Mouse (Mus musculus) midbrain, embryonic 16.5 days (tissue): ENCODE measurements around the gene Sned1. TPM values are rescaled to one million over a fixed set of nuclear protein-coding genes. Genes with fewer than 3 reads are reported as not detected.

Experiments used
- ATAC-seq: fragments of 200-750 bp; cut with Nextera tagmentation; 2 replicates; pipeline ENCODE4 v1.8.0; 2017; ENCODE audit warnings: moderate TSS enrichment
- H3K27ac ChIP-seq: fragments of 300-500 bp; sonication (generic); 2 replicates; pipeline ENCODE4 v1.5.1; 2014; ENCODE audit warnings: mild to moderate bottlenecking, low read length, mixed read lengths
- H3K27me3 ChIP-seq: fragments of 300-500 bp; sonication (generic); 2 replicates; pipeline ENCODE4 v1.6.1; 2014; ENCODE audit warnings: low read depth, low read length, mixed read lengths; ENCODE audit not compliant: control insufficient read depth, insufficient read depth
- H3K36me3 ChIP-seq: fragments of 300-500 bp; sonication (generic); 2 replicates; pipeline ENCODE4 v1.6.1; 2014; ENCODE audit warnings: mild to moderate bottlenecking, low read length, moderate library complexity, mixed read lengths; ENCODE audit not compliant: control insufficient read depth, insufficient read depth
- H3K4me1 ChIP-seq: fragments of 300-500 bp; sonication (generic); 2 replicates; pipeline ENCODE4 v1.6.1; 2014; ENCODE audit warnings: mild to moderate bottlenecking, low read length, mixed read lengths; ENCODE audit not compliant: control insufficient read depth, insufficient read depth
- H3K4me2 ChIP-seq: fragments of 300-500 bp; sonication (generic); 2 replicates; pipeline ENCODE4 v1.6.1; 2014; ENCODE audit warnings: mild to moderate bottlenecking, low read length, mixed read lengths
- H3K4me3 ChIP-seq: fragments of 300-500 bp; sonication (generic); 2 replicates; pipeline ENCODE4 v1.5.1; 2014; ENCODE audit warnings: low read depth, mild to moderate bottlenecking, low read length, moderate library complexity, mixed read lengths
- H3K9ac ChIP-seq: fragments of 300-500 bp; sonication (generic); 2 replicates; pipeline ENCODE4 v1.6.1; 2014; ENCODE audit warnings: low read depth, low read length, mixed read lengths
- H3K9me3 ChIP-seq: fragments of 300-500 bp; sonication (generic); replicated peaks from 2 replicates; pipeline ENCODE4 v1.6.1; 2014; ENCODE audit warnings: mild to moderate bottlenecking, low read length, mixed read lengths; ENCODE audit not compliant: control insufficient read depth, poor library complexity, severe bottlenecking
- WGBS: fragments of 180-500 bp; shearing (Covaris S2); extraction: QIAGEN DNeasy Blood & Tissue Kit; methylation state at CpG from one replicate; pipeline ENCODE4 v1.1.7; 2014; 5-methylcytosine and 5-hydroxymethylcytosine counted together
- polyA plus RNA-seq: library from polyadenylated mRNA; unstranded; fragments of >200 nt; fragmentation: Nextera tagmentation; extraction: Ambion mirVana; gene quantifications from 2 replicates; pipeline ENCODE4 v1.2.1, GENCODE M21; 2015

Gene Sned1
- polyA plus RNA-seq, 1 experiment from 2014 or later, result 5.5 TPM

DNA sequence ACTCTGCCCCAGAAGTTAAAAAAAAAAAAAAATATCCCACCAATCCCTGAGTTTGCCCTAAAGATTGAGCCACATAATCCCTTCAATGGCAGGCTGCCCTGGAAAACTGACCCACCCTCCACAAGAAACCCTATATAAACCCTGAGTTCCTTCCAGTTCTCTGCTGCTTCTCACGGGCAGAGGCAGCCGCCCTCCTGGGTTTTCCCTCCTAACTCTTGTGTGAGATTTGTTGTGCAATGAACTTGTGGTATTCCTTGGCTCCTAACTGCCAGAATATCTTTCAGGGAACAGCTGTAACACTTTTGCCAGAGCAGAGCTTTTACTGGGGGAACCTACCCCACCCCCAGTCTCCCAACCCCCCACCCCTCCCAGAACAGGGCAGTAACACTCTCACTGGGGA lies 16.9 kb downstream of the Sned1 start:
- no peak for ATAC-seq
- 58% methylated on average over 2 of the region's 2 CpGs for WGBS
- Histone ChIP-seq H3K4me3 (no peak overlapping the region), H3K9ac (no peak overlapping the region), H3K4me2 (no peak overlapping the region), H3K4me1 (no peaks in the 10 kb centered on the region), H3K36me3 (no peaks in the 10 kb centered on the region), H3K27me3 (no peaks in the 10 kb centered on the region), H3K9me3 (no peaks in the 10 kb centered on the region), H3K27ac (no peak overlapping the region)

GRCm38 (mm10) chr1:93255761-93256160 lies 20.1 kb downstream of the Sned1 start:
- no peaks in the 10 kb centered on the region for H3K27me3 ChIP-seq
- H3K9ac ChIP-seq, result no peak overlapping the region
- 93% methylated on average over 7 of the region's 7 CpGs for WGBS
- H3K36me3 ChIP-seq, result no peaks in the 10 kb centered on the region
- no peak overlapping the region for H3K4me3 ChIP-seq
- no peak for ATAC-seq
- no peaks in the 10 kb centered on the region for H3K4me1 ChIP-seq
- no peak overlapping the region for H3K4me2 ChIP-seq
- H3K27ac ChIP-seq, result no peak overlapping the region
- no peaks in the 10 kb centered on the region for H3K9me3 ChIP-seq

GRCm38 (mm10) chr1:93257560-93257959 lies 21.9 kb downstream of the Sned1 start:
- H3K9me3 ChIP-seq, result no peaks in the 10 kb centered on the region
- ATAC-seq, result no peak
- H3K4me3 ChIP-seq, result no peak overlapping the region
- no peaks in the 10 kb centered on the region for H3K4me1 ChIP-seq
- no peak overlapping the region for H3K9ac ChIP-seq
- H3K36me3 ChIP-seq, result no peaks in the 10 kb centered on the region
- H3K4me2 ChIP-seq, result no peak overlapping the region
- no peaks in the 10 kb centered on the region for H3K27me3 ChIP-seq
- 80% methylated on average over 1 of the region's 1 CpGs for WGBS
- no peak overlapping the region for H3K27ac ChIP-seq

DNA sequence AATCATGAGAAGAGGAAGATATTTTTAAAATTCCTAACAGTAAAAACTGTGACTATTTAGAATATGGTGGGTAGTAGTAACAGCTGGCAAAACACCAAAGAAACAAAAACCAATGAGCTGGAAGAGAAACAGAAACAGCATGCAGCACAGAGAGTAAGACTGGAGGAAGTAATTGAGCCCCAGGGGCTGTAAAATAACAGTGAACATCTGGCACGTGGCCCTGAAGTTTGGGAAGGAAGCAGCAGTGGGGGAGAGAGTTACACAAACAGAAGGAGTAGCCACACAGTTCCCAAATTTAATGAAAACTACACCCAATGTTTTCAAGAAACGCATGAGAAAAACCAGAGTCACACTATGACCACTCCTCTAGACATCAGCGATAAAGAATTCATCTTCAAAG lies 31.6 kb downstream of the Sned1 start:
- H3K4me2 ChIP-seq, result no peak overlapping the region
- no peaks in the 10 kb centered on the region for H3K4me1 ChIP-seq
- ATAC-seq, result no peak
- 0 out of 2 replicates have a peak, but pooled peaks cover 2% of the 10 kb centered on the region for H3K27me3 ChIP-seq
- H3K27ac ChIP-seq, result no peak overlapping the region
- 62% methylated on average over 3 of the region's 3 CpGs for WGBS
- H3K36me3 ChIP-seq, result no peaks in the 10 kb centered on the region
- H3K9me3 ChIP-seq, result no peaks in the 10 kb centered on the region
- H3K4me3 ChIP-seq, result no peak overlapping the region
- H3K9ac ChIP-seq, result no peak overlapping the region

DNA sequence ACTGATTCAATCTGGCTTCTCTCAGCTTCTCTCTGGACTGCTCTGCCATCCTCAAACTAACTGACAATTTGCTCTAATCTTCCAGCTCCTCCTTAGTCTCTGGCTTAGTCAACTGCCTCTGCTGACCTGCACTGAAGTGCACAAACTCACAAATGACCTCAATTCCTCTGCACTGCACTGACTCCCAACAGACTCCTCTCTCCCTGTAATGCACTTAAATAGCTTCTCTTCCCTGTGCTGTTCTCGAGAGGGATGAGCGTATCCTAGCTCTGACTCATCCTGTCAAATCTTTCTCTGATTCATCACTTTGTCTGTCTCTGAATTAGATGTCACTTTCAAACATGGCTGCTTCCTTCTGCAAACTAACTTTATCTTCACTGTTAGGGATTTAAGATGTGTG lies 32.6 kb downstream of the Sned1 start:
- H3K27me3 ChIP-seq, result 0 out of 2 replicates have a peak, but pooled peaks cover 2% of the 10 kb centered on the region
- no peak overlapping the region for H3K4me2 ChIP-seq
- 92% methylated on average over 2 of the region's 2 CpGs for whole genome bisulfite sequencing
- no peak overlapping the region for H3K27ac ChIP-seq
- H3K9ac ChIP-seq, result no peak overlapping the region
- no peaks in the 10 kb centered on the region for H3K36me3 ChIP-seq
- H3K9me3 ChIP-seq, result no peaks in the 10 kb centered on the region
- ATAC-seq, result no peak
- H3K4me1 ChIP-seq, result peaks cover 2% of the 10 kb centered on the region; the same call in 1 of the 2 replicates
- H3K4me3 ChIP-seq, result no peak overlapping the region

DNA sequence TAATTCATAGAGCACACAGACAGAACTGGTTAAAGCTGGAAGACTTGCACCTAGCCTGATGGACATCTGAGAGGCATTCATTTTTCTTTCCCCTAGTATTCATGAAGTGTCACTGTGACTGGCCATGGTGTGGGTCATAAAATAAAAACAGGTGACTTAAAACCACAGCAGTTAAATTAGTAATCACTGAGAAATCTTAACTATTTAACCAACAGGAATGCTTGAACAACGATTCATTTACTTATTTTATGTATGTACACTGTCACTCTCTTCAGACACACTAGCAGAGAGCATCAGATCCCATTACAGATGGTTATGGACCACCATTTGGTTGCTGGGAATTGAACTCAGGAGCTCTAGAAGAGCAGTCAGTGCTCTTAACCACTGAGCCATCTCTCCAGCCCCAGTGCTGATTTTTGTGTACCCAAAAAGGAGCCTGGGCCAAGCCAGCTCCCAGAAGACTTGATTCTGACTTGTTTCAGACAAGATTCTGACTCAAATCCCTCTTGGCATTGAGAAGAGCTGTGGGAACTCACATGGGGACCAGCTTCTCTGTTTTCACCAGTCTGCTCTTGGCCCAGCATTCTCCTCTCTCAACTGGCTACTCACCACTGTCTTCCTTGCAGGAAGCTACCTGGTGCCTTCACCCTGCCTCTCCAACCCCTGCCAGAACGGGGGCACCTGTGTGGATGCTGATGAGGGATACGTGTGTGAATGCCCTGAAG lies 35.0 kb downstream of the Sned1 start:
- no peaks in the 10 kb centered on the region for H3K9me3 ChIP-seq
- no peak overlapping the region for H3K27ac ChIP-seq
- H3K36me3 ChIP-seq, result no peaks in the 10 kb centered on the region
- peaks cover 2% of the 10 kb centered on the region; the same call in 1 of the 2 replicates for H3K4me1 ChIP-seq
- H3K9ac ChIP-seq, result no peak overlapping the region
- WGBS, result 68% methylated on average over 3 of the region's 3 CpGs
- 0 out of 2 replicates have a peak, but pooled peaks cover 2% of the 10 kb centered on the region for H3K27me3 ChIP-seq
- ATAC-seq, result no peak
- no peak overlapping the region for H3K4me2 ChIP-seq
- H3K4me3 ChIP-seq, result no peak overlapping the region

DNA sequence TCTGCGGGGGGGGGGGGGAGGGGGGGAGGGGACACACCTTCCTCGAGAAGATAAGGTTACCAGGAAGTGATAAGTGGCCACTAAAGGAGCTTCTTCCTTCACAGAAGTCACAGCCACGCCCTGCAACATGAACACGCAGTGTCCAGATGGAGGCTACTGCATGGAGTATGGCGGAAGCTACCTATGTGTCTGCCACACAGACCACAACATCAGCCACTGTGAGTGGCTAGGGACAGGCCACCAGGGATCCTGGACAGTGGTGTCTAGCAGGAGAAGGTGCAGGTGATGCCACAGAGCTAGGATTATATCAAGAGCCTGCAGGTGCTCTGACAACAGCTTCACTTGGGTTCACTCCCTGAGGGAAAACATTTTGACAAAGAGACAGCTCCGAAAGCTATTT lies 36.1 kb downstream of the Sned1 start:
- no peak overlapping the region for H3K9ac ChIP-seq
- no peak overlapping the region for H3K4me2 ChIP-seq
- no peaks in the 10 kb centered on the region for H3K36me3 ChIP-seq
- 80% methylated on average over 5 of the region's 6 CpGs for WGBS
- no peak overlapping the region for H3K27ac ChIP-seq
- H3K4me3 ChIP-seq, result no peak overlapping the region
- H3K27me3 ChIP-seq, result 0 out of 2 replicates have a peak, but pooled peaks cover 2% of the 10 kb centered on the region
- ATAC-seq, result no peak
- H3K9me3 ChIP-seq, result no peaks in the 10 kb centered on the region
- H3K4me1 ChIP-seq, result peaks cover 2% of the 10 kb centered on the region; the same call in 1 of the 2 replicates

- 3% methylated on average over 16 of the region's 16 CpGs for WGBS
- H3K9me3 ChIP-seq, result no peaks in the 10 kb centered on the region
- peak; percentile 42 for ATAC-seq
These were observed 36.8 kb downstream of the Sned1 start for GRCm38 (mm10) chr1:93272409-93272821.

GRCm38 (mm10) chr1:93275561-93275960 lies 39.9 kb downstream of the Sned1 start:
- no peak overlapping the region for H3K4me2 ChIP-seq
- no peak for ATAC-seq
- no peak overlapping the region for H3K4me3 ChIP-seq
- 77% methylated on average over 6 of the region's 6 CpGs for WGBS
- no peaks in the 10 kb centered on the region for H3K36me3 ChIP-seq
- H3K27me3 ChIP-seq, result 0 out of 2 replicates have a peak, but pooled peaks cover 2% of the 10 kb centered on the region
- no peak overlapping the region for H3K9ac ChIP-seq
- H3K4me1 ChIP-seq, result peaks cover 2% of the 10 kb centered on the region; the same call in 1 of the 2 replicates
- no peaks in the 10 kb centered on the region for H3K9me3 ChIP-seq
- no peak overlapping the region for H3K27ac ChIP-seq

More at GRCm38 (mm10) chr1:93272409-93272821, 36.8 kb downstream of the Sned1 start:
- Histone ChIP-seq H3K27ac (no peak overlapping the region), H3K9ac (no peak overlapping the region; the same call in 1 of the 2 replicates), H3K4me3 (peak overlapping the region; percentile 18), H3K36me3 (no peaks in the 10 kb centered on the region), H3K4me1 (peaks cover 2% of the 10 kb centered on the region; the same call in 1 of the 2 replicates), H3K4me2 (peak overlapping the region; percentile 45), H3K27me3 (0 out of 2 replicates have a peak, but pooled peaks cover 2% of the 10 kb centered on the region)
